Mouse (Mus musculus): Measurements from ENCODE around the gene Prcc. TPM values are rescaled to one million over a fixed set of nuclear protein-coding genes. Genes with fewer than 3 reads are reported as not detected.
"Not testable (repeated sequence)": the region's sequence is repeated elsewhere in the genome, so short reads cannot be mapped to it uniquely, and the experiment has no call there.

The Prcc gene
- total RNA-seq, 2 experiments from 2014 or later: 56.0 to 61.0 TPM

- DNase-seq (ENCODE audit: low spot score in 2 of 2): no peak
Observed at GRCm38 (mm10) chr3:87846650-87847110, 38.7 kb downstream of the Prcc start, which contains the start of gene Sh2d2a. Sh2d2a (plus strand) TSS chr3:87846755.

- DNase-seq (ENCODE audit: low spot score in 2 of 2): no peak
Observed at GRCm38 (mm10) chr3:87846186-87846585, 39.2 kb downstream of the Prcc start.

GRCm38 (mm10) chr3:87844981-87845380, 40.4 kb downstream of the Prcc start:
- DNase-seq (ENCODE audit: low spot score in 2 of 2): no peak

- DNase-seq (ENCODE audit: low spot score in 2 of 2): no peak
Observed at GRCm38 (mm10) chr3:87840858-87841257, 44.5 kb downstream of the Prcc start.

- DNase-seq (ENCODE audit: low spot score in 2 of 2): peak; percentile 59 to 87
Observed at GRCm38 (mm10) chr3:87838622-87839021, 46.8 kb downstream of the Prcc start.

GRCm38 (mm10) chr3:87833482-87833881, 51.9 kb downstream of the Prcc start:
- DNase-seq (ENCODE audit: low spot score in 2 of 2): no peak

GRCm38 (mm10) chr3:87832109-87832859, 53.1 kb downstream of the Prcc start:
- no peak for DNase-seq (ENCODE audit: low spot score in 2 of 2)

- no peak for DNase-seq (ENCODE audit: low spot score in 2 of 2)
Observed at GRCm38 (mm10) chr3:87829025-87829424, 56.4 kb downstream of the Prcc start.

- DNase-seq (ENCODE audit: low spot score in 2 of 2): no peak
Observed at GRCm38 (mm10) chr3:87828435-87828834, 57.0 kb downstream of the Prcc start.

- not testable (repeated sequence) for DNase-seq (ENCODE audit: low spot score in 2 of 2)
Observed at GRCm38 (mm10) chr3:87824206-87824605, 61.2 kb downstream of the Prcc start, which contains the start of gene Pear1. Pear1 (minus strand) TSS chr3:87824306.

GRCm38 (mm10) chr3:87818226-87818625, 67.2 kb downstream of the Prcc start:
- DNase-seq (ENCODE audit: low spot score in 2 of 2): no peak

GRCm38 (mm10) chr3:87816646-87817093, 68.7 kb downstream of the Prcc start:
- peak; percentile 62 to 87 for DNase-seq (ENCODE audit: low spot score in 2 of 2)

GRCm38 (mm10) chr3:87816166-87816565, 69.2 kb downstream of the Prcc start:
- no peak for DNase-seq (ENCODE audit: low spot score in 2 of 2)

GRCm38 (mm10) chr3:87812873-87813272, 72.5 kb downstream of the Prcc start:
- DNase-seq (ENCODE audit: low spot score in 2 of 2): no peak

- DNase-seq (ENCODE audit: low spot score in 2 of 2): no peak
Observed at GRCm38 (mm10) chr3:87812413-87812812, 73.0 kb downstream of the Prcc start.

- no peak for DNase-seq (ENCODE audit: low spot score in 2 of 2)
Observed at GRCm38 (mm10) chr3:87811297-87811696, 74.1 kb downstream of the Prcc start.

GRCm38 (mm10) chr3:87809322-87809962, 76.0 kb downstream of the Prcc start:
- DNase-seq (ENCODE audit: low spot score in 2 of 2): no peak

Other genes starting within 250 kb of the Prcc start
- gene Lrrc71, start 137.0 kb downstream of the Prcc start, total RNA-seq (2021): 1 to 10 TPM in 1 of 2 experiments, under 1 TPM in 1; 0.89 to 1.1 TPM
- gene Ntrk1, start 90.4 kb downstream of the Prcc start, total RNA-seq (2021): under 1 TPM; 0.25 to 0.32 TPM
- under 1 TPM; 0.15 TPM for gene Insrr, start 88.7 kb downstream of the Prcc start, total RNA-seq (2021)
- gene Pear1, start 61.3 kb downstream of the Prcc start, total RNA-seq (2021): 10 to 100 TPM in 1 of 2 experiments, 1 to 10 TPM in 1; 7.1 to 11.6 TPM
- gene Sh2d2a, start 38.9 kb downstream of the Prcc start, total RNA-seq (2021): not detected
- gene Hdgf, start 20.7 kb upstream of the Prcc start, total RNA-seq (2021): 100 to 1,000 TPM; 144 to 153 TPM
- gene Mrpl24, start 33.9 kb upstream of the Prcc start, total RNA-seq (2021): 10 to 100 TPM; 52.3 to 55.2 TPM
- 10 to 100 TPM; 13.9 to 15.1 TPM for gene Isg20l2, start 44.7 kb upstream of the Prcc start, total RNA-seq (2021)
- 10 to 100 TPM; 22.3 to 22.8 TPM for gene Rrnad1, start 45.1 kb upstream of the Prcc start, total RNA-seq (2021)
- 1 to 10 TPM; 1.4 to 2.6 TPM for gene Crabp2, start 63.1 kb upstream of the Prcc start, total RNA-seq (2021)
- gene Nes, start 85.5 kb upstream of the Prcc start, total RNA-seq (2021): 1 to 10 TPM; 3.6 to 4.7 TPM
- 100 to 1,000 TPM; 281 to 298 TPM for gene Bcan, start 114.6 kb upstream of the Prcc start, total RNA-seq (2021)
- 10 to 100 TPM; 33.0 to 33.4 TPM for gene Hapln2, start 142.0 kb upstream of the Prcc start, total RNA-seq (2021)
- gene Gpatch4, start 157.5 kb upstream of the Prcc start, total RNA-seq (2021): 10 to 100 TPM; 16.3 to 16.5 TPM
- 10 to 100 TPM; 81.9 to 82.9 TPM for gene Naxe, start 172.9 kb upstream of the Prcc start, total RNA-seq (2021)
- gene Ttc24, start 192.7 kb upstream of the Prcc start, total RNA-seq (2021): not detected
- gene Iqgap3, start 196.4 kb upstream of the Prcc start, total RNA-seq (2021): under 1 TPM; 0.13 to 0.22 TPM